Mouse (Mus musculus) lung, postnatal 25 days (tissue): Measurements from ENCODE around the gene Gstz1.

ENCODE experiments used
- DNase-seq: peaks from one replicate; pipeline ENCODE4 v3.0.0; 2022; ENCODE audit warnings: low spot score

The Gstz1 gene

DNA sequence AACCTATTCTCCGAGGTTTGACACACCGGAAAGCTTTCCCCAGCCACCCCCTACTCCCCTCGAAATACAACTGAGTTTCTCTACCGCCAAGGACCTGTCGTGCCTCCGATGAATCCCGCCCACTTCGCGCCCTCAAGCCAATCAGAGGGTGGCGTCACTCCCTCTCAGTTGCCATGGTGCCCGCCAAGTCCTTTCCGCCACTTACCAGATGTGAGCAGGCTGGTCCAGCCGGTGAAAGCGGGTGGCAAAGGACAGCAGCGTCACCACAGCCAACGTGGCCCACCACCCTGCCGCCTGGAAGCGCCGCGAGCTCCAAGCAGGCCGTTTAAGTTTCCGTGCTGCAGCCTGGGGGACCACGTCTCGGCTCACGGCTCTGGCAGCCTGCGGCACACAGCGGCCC, at the start of gene Gstz1:
Gene Gstz1 (plus strand): TSS at position 200 of the 400 bp plus-strand sequence.
- DNase-seq = peak; percentile 92

DNA sequence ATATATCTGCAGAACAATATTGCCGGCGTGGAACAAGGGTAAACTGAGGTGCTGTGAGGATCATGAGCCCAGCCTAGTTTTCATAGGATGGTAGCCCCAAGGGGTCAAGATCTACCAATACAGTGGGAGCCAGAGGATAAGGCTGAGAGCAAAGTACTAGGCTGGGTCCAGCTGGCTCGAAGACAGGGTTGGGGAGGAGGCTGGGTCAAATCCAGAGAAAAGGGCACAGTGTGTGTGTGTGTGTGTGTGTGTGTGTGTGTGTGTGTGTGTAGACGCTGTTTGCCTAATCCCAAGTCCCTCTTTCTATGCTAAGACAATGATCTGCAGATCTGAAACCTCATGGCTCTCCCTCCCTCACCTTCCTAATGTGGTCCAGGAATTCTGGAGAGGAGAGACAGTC, 46.6 kb upstream of the Gstz1 start:
- no peak for DNase-seq

GRCm38 (mm10) chr12:87102165-87102631, 44.8 kb upstream of the Gstz1 start, which contains the start of gene Ngb:
Gene Ngb, minus strand, starts transcription at chr12:87102539.
- DNase-seq = peak; percentile 4

GRCm38 (mm10) chr12:87103471-87103870, 43.5 kb upstream of the Gstz1 start:
- no peak for DNase-seq

- no peak for DNase-seq
These were observed 42.2 kb upstream of the Gstz1 start for GRCm38 (mm10) chr12:87104796-87105195.

GRCm38 (mm10) chr12:87107357-87107977, 39.5 kb upstream of the Gstz1 start:
- no peak for DNase-seq

GRCm38 (mm10) chr12:87121918-87122589, 24.9 kb upstream of the Gstz1 start:
- DNase-seq = no peak

GRCm38 (mm10) chr12:87127256-87127655, 19.7 kb upstream of the Gstz1 start:
- DNase-seq = no peak

DNA sequence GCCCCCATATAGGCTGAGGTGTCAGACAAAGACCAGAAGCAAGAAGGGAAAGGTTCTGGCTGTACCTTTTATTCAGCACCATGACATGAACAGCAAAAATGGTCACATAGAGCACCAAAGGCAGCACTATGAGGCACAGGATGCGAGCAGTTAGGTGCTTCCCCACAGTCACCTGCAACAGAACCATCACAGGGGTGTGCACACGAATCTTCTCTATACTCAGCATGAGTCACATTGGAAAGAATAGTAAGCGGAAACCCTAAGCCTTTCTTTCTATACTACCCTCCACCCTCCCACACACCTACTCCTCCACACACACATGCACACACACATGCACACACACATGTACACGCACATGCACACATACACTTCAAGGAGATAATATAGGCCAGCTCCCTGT, 16.7 kb upstream of the Gstz1 start:
- no peak for DNase-seq

GRCm38 (mm10) chr12:87131181-87131580, 15.8 kb upstream of the Gstz1 start:
- DNase-seq = no peak

- peak; percentile 21 for DNase-seq
These were observed 15.3 kb upstream of the Gstz1 start for GRCm38 (mm10) chr12:87131619-87132018.

DNA sequence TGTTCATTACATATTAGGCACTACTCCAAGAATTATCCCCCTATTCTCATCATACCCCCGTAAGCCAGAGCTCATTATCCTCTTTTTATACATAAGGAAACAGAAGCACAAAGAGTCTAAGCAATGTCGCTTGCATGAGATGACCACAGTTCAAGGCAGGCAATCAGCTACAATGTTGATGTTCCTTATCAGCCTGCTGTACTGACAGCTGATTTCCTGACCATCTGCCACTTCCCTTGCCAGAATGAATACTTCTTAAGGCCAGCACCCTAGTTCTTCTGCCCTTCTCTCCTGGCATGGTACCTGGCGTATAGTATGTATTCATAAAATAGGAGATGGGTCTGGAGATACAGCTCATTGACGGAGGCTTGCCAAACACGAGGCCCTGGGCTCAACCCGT, 14.8 kb upstream of the Gstz1 start:
- DNase-seq = peak; percentile 7

- no peak for DNase-seq
These were observed 14.2 kb upstream of the Gstz1 start for GRCm38 (mm10) chr12:87132784-87133183.

DNA sequence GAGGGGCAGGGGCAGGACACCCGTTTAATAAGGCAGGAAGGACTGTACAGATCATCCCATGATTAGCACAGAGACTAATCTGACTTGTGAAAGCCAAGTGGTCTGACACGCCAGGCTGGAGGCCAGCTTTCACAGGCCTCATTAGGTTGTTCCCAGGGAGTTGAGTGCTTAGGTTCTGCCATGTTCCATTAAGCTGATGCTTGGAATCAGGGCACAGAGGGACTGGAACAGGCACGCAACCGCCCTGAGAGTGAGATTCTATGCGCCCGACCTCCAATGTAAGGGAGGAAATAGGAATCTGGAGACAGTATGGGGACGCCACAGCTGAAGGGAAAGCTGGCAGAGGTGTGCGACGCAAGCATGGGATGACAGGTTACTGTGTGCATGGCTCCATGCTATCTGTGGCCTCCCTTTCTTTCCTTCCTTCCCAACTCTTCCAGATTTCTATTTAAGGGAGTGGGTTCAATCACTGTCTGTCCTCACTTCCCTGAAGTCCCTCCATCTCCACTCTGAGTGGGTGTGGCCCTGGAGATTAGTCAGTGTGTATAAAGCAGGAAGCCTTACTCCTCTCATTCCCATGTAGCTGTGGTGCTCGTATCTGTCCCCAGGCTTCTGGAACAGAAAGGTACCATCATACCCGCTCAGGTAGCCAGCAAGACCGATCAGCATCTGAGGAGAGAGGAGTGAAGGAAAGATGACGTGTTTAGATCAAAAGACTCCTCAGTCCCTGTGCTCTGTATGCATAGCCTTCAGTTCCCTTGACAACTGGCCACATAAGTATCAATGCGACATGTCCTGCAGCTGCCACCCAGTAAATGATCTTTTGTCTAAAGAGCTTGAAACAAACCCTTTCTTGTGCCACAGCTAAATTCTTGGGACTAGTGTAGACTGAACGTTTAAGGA, 9.3 kb upstream of the Gstz1 start:
- no peak for DNase-seq

DNA sequence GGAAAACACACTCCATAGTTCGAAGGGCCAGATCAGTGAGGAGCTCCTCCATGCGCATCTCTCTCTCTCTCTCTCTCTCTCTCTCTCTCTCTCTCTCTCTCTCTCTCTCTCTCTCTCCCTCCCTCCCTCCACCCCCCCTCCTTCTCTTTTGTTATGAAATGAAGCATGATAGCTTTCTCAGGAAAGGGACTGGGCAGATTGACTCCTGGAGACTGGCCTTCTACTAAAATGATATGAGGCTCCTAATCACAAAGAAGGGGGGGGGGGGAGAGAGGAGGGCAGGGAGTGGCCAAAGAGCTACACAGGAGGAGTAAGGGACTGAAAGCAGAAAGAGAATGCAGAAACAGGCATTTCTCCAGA, 8.6 kb upstream of the Gstz1 start:
- no peak for DNase-seq

GRCm38 (mm10) chr12:87138768-87139167, 8.2 kb upstream of the Gstz1 start:
- no peak for DNase-seq

DNA sequence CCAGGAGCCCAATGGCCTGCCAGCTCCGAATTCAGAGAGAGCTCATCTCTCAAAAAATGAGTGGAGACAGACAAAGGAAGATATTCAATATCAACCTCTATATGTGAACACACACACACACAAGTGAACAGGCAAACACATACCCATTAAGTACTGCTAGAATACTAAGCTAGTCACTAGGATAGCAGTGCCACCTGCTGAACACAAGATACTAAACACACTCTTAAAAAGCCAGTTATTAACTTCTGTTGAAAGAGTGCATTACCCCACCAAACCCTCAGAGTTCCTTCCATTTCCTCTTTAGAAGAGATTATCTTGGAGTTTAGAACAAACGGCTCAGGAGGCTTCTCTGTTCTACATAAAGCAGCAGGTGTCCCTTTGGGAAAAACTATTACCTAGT, 4.8 kb upstream of the Gstz1 start:
- no peak for DNase-seq

DNA sequence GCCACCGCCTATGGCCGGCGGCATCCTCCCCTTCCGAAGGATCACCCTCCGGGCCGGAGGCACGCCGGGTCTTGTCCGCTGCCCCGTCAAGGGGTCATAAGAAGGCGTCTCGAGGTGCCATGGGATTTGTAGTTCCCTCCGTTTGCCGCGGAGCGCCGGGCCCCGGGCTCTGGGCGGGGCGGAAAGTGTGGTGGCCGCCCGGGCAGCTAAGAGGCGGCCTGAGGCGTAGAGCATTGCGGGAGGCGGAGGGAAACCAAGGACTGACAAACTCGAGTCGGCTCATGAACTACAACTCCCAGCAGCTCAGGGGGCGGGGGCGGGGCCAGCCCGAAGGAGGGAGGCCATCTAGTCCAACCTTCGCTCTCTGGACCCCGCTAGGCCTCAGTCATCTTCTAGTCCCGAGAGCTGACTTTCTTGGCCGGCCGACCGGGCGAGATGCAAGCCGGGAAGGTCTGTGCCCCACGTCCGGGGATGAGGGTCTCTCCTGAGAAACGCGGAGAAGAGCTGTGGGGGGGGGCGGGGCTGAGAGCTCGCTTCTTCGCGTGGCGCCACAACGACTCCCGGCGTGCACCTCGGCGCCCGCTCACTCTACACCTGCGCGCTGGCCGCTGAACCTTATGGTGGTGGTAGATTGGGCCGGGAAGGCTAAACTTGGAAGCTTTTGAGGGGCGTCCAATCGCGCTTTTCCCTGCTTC, 577 bp downstream of the Gstz1 start, which contains the start of gene Pomt2:
Gene Pomt2 (minus strand): TSS at position 574 of the 695 bp plus-strand sequence.
- DNase-seq = peak; percentile 97

DNA sequence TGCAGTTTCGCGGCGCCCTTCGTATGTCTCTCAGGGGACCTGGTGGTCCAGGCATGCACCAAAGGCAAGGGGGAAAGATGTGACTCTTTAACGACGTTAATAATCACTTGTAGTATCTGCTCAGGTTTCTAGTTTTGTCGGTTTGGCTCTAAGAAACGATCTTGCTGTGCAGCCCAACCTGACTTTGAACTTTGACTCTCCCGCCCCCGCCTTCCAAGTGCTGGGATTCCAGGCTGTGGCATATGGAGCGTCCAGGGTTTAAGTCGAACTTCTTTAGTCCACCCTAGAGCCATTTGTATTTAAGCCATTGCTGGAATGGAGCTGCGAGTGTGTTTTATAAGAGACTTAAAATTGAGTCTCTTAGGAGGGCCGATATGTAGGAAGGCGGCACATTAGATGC, 1.2 kb downstream of the Gstz1 start:
- no peak for DNase-seq

DNA sequence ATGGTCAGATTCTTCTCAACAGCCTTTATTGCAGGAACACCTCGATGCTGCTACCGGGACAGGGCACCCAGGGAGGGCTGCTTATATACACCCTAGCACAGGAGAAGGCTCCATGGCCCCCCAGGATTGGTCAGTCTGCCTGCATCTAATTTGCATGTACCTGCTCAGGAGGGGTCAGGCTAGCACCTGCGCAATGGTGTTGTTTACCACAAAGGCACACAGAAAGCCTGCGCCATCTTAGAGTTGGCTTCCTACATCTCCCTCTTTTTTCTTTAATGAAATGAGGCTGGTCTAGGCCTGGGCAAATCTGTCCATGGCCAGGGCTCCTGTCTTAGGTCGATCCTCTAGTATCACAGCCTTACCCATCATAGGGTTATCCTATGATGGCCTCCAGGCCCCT, 2.5 kb downstream of the Gstz1 start:
- DNase-seq = no peak

GRCm38 (mm10) chr12:87154448-87154847, 7.5 kb downstream of the Gstz1 start:
- peak; percentile 64 for DNase-seq

DNA sequence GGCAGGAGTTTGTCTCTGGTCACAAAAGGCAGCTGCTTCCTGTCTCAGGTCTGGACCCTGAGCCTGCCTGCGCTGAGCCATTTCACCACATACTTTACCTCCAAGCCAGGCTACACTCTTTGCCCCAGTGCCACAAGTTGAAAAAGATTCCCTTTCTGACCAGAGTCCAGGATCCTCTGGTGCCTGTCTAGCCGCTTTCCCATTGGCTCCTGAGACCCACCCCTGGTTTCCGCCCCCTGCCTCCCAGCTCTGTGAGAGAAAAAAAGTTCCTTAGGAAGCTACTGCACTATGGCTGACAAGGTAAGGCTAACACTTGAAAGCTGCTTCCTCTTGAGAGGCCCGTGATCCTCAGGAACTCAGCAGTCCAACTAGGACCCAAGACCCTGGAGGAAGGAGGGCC, 10.4 kb downstream of the Gstz1 start:
- DNase-seq = peak; percentile 47
